Mouse (Mus musculus): ENCODE data around the gene Tbxas1.

DNA sequence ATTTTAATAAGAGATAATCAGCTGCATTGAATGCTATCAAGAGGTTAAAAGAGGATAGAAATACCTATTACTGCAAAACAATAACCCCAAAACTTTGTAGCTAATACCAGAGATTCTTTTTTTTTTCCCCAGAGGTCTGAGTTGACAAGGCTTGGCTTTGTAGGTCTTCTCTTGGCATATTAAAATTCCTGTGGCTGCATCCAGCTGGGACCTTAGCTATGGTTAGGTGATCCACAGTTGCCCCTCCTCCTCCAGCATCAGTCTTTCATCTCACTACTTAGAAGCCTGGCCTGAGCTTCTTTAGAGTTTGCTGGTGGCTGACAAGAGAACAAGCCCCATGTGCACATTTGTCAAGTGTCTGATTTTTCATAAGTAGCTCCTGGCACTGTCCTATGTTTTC, 249.5 kb downstream of the Tbxas1 start:
- TF ChIP-seq CTCF (IDR thresholded peaks at IDR 0.05) (no peak), EP300 (IDR thresholded peaks at IDR 0.05) (no peak)

Measured in lung, postnatal 0 days (tissue).